Mouse (Mus musculus) spleen, postnatal 14 days (tissue): Measurements from ENCODE around the gene Ces1e.

ENCODE experiments used
- DNase-seq, 2 experiments: peaks; one replicate each; pipeline ENCODE4 v3.0.0; 2021 to 2022; ENCODE audit warnings: low spot score in 2 of 2

Ces1e gene

GRCm38 (mm10) chr8:93176593-93176992, 52.8 kb downstream of the Ces1e start:
- no peak for DNase-seq

DNA sequence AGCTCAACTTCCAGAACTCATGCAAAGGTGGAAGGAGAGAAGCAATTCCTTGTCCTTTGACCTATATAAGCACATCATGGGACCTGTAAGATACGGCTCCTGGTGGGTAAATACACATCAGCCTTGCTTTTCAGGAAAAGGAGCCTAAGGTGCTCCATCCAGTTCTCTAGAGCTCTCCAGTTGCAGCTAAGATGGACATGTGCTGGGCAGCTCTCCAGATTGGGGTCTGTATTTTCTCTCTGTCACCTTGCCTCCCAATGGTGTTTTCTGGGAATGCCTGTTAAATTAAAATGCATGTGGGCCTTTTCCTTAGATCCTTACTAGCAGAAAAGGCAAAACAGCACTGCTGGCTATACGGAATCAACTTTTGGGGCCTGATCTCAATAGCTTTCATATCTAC, 54.9 kb downstream of the Ces1e start:
- no peak for DNase-seq

GRCm38 (mm10) chr8:93171846-93172590, 57.4 kb downstream of the Ces1e start:
- no peak for DNase-seq

DNA sequence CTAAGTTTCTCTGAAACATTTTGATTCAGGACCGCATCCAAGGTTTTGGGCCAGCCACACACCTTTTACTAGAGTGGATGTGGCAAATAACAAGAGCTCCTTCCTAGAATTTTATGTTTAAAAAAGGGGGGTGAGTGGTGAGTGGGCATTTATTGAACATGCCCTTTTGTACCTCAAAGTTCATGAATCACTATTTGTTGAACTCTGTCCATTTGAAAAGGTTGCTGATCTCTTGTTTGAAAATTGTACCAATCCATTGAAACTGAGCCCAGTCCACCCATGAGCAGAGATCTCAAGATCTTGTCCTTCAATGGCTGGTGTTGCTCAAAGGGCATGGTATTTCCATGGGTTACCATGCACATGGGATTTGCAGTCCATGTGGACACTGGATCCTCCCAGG, 66.1 kb downstream of the Ces1e start:
- no peak for DNase-seq

GRCm38 (mm10) chr8:93151401-93151800, 78.0 kb downstream of the Ces1e start:
- no peak for DNase-seq
